Mouse (Mus musculus): ENCODE results near the gene Ampd2. TPM values are rescaled to one million over a fixed set of nuclear protein-coding genes. Genes with fewer than 3 reads are reported as not detected.
A peak's percentile ranks its signal among the peaks of the same experiment; 100 is the strongest.

The Ampd2 gene
- total RNA-seq, 2 experiments from 2014 or later = 16.3 to 21.8 TPM

DNA sequence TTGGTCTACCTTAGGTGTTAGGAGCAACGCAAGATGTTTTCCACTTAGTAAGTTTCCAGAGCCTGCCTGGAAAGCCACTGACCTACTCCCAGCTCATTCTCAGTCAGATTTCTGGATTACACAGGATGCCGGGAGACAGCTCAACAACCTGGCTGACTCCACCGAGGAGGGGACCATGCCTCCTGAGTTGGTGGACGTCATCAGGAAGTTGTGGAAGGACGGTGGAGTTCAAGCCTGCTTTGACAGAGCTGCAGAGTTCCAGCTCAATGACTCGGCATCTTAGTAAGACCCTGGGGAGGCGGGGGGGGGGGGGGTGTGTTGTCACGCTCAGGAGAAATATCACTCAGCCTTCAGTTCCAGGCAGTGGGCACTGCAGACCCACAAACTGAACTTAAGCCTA, 9.8 kb upstream of the Ampd2 start:
- peak; percentile 46 for ATAC-seq (ENCODE audit: poor library complexity, severe bottlenecking)

DNA sequence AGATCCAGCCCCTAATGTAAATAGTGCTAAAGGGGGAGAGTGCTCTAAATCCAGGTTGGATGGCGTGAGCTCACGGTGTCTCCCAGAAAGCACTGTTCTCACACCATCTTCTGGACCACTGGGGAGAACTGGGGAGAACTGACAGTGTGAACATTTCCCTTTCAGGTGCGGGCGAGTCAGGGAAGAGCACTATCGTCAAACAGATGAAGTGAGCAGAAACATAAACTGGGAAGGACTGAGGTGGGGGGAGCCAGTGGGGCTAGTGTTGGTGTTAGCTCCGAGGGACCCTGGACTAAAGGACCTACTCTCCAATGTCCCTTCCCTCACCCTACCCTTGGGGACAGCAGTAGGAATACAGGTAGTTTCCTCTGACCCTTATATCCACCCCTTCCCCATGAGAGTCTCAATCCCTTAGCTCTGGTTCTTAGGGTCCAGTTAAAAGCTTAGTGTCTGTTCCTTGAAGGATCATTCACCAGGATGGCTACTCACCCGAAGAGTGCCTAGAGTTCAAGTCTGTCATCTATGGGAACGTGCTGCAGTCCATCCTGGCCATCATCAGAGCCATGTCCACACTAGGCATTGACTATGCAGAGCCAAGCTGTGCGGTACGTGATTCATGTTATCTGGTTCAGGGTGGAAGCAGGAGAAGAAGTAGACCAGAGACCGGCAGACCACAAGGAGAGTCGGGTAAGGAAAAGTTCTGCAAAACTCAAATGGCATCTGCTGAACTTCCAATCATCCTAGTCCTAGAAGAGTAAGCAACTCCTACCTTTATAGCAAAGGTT, 8.7 kb upstream of the Ampd2 start:
- ATAC-seq (ENCODE audit: poor library complexity, severe bottlenecking) = no peak

DNA sequence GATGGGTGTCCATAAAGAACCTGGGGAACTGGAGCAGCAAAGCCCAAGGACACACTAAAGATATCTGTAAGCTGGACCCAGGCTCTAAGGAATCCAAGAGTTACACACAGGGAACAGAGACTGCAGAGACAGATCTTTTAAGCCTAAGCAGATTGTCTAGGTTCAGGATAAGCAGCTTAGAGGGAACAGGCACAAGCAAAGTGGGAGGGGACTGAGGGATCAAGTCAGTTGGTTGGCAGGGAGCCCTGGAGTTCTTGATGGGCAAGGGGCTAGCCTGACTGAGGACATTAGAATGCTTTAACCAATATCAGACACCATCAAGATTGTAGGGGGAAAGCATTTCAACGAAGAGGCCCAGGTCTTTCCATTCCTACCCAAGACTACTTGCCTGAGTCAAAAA, 7.7 kb upstream of the Ampd2 start:
- no peak for ATAC-seq (ENCODE audit: poor library complexity, severe bottlenecking)

DNA sequence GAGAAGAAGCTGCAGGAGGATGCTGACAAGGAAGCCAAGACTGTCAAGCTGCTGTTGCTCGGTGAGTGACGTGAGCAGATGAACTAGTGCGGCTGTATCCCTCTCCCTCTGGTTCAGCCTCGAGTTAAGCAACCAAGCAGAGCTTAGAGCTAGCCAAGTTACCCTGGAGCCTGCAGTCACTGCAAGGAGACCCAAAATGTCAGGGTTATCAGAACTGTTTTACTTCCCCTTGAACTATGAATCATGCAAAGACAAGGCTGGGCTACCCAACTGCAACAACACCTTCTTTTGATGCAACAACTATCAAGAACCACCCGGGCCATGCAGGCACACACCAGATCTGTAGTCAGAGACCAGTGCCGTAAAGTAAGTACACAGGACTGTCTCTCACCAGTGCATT, 6.9 kb upstream of the Ampd2 start:
- peak; percentile 69 for ATAC-seq (ENCODE audit: poor library complexity, severe bottlenecking)

DNA sequence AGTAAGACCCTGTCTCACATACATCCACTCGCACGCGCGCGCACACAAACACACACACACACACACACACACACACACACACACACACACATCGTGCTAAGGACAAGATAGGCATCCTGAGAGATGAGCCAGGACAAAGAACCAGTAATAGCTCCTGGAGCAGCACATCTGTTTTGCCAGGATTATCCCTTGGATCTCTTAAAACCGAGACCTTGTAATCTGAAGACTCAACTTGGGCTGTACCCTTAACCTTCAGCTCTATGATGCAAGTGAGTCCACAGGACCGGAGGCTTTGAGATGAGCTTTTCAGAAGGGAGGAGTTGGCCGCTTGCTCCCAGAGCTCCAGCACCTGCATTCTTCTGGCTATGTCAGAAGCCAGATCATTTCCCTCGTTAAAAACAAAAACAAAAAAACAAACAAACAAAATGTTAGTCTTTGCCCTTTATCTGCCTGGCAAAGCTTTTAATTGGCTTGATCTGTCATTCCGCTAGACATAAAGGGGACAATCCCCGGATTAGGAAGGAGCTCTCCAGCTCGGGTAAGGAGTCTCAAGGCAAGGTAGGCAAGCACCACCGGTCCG, 6.2 kb upstream of the Ampd2 start, which contains the start of gene Gnat2:
Gnat2 (plus strand) TSS at position 254 of the 580 bp plus-strand sequence.
- ATAC-seq (ENCODE audit: poor library complexity, severe bottlenecking) = no peak

DNA sequence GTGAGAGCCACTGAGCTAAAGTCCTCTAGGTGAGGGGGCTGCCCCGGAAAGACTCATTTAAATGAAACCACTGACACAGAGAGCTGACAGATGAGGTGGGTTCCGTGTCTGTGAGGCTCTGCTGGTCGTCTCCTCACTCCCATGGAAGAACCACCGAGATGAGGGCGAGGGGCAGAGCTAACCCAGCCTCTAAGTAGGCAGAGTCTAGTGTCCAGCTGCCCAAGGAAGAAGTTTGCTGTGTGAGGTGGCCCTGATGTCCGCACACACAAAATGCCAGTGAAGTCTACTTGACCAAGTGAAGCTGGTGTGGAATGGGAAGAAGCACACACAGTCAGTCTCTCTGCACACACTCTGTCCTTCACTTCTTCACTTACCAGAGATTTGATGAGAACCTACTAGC, 5.6 kb upstream of the Ampd2 start:
- ATAC-seq (ENCODE audit: poor library complexity, severe bottlenecking) = no peak

DNA sequence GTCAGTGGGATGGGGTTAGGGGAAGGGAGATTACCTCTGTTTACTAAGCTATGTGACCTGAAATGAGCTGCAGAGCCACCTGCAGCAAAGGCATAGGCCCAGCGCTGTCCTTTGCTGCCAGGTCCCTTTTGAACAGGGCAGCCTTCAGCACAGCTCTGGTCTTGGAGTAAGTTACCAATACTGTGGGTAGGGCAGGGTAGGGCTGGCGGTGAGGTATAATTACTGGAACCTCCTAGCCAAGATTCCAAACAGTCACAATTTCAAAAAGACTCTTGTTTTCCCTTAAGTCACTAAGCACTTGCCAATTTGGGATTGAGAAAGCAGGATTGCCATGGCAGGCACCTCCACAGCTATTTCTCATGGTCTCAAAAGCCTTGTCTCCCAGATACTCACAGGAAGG, 4.1 kb upstream of the Ampd2 start:
- no peak for ATAC-seq (ENCODE audit: poor library complexity, severe bottlenecking)

DNA sequence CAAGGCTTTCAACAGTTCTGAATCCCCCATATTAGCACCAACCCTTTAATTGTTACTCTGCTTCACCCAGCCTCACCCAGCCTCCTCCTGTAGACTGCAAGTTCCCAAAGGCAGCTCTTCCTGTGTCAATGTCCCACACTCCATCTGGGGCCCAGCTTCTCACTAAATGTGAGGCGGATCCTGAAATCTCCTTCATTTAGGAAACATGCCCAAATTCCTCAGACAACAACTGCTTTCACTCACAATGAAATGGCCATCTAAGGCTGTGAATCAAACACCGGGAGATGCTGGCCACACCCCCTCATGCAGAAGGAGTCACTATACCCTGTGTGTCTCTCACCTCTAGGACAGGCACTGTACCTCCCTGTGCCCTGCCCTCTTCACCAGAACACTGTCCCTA, 3.5 kb upstream of the Ampd2 start:
- ATAC-seq (ENCODE audit: poor library complexity, severe bottlenecking) = no peak

DNA sequence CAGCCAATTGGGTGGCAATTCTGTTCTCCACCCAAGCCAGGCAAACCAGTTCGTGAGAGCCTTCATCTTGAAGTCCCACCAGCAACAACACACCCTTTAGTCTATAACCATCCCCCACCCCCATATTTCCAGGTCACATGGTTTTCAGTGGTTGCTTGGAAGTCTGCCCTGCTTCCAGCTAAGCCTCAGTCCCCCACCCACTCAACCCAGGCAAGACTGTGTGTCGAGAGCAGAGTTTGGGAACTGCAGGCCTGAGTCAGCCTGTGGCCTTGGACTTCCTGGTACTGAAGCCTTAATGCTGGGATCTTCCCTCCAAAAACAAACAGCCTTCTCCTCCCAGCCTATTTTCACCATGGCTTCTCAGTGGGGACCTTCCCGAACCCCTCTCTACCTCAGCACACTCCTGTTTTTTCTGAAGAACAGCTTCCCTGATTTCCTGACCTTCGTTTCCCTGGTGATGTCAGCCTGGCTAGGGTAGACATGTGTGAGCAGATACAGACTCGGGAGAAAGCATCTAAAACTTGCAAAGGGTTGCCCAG, 2.5 kb upstream of the Ampd2 start:
- ATAC-seq (ENCODE audit: poor library complexity, severe bottlenecking) = no peak

DNA sequence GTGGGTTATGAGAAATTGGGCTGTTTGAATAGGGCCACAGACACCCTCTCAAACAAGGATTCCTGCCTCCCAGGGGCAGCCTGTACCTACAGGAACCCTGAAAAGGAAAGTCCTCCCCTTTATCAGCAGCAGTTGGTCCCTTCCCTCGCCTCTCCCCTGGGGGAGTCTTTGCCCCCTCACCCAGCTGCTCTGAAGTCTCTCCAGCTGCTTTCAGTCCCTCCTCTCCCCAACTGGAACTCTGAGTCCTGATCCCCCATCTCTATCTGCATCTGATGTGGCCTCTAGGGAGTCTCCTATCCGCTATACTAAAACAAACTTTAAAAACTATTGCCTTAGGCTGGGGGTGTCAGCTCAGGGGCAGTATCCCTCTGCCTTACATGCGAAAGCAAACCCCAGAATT, 878 bp upstream of the Ampd2 start:
- no peak for ATAC-seq (ENCODE audit: poor library complexity, severe bottlenecking)

DNA sequence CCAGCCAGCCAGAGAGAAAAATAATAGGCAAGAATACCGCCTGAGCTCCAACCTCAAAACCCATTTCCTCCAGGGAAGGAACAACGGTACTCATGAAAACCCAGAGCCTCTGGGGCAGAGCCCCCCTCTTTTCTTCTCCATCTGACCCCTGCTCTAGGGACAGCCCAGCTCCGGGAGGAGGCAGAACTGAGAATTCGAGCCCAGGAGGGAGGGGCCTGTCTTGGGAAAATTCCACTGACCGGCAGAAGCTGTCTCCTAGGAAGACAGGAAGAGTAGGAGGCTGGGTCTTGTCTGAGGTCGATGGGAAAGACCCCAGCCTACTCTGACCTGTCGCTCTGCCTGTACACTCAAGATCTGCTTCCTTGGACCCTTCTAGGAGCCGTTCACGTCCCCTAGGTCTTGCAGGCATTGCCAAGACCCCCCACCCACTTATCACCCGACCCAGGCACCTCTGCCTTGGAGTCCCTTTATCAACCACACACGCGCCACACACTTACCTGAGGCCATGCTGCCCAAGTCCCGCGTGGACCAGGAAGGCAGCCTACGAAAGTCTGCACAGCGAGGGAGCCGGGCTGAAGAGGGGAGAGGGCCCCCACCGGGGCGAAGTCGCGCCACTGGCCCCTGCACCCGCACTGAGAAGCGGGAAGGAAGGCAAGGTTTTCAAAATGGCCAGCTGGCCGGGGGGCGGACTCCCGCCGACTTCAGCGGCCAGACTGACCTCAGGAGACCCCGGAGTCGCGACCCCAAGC, 556 bp downstream of the Ampd2 start:
- peak; percentile 17 for ATAC-seq (ENCODE audit: poor library complexity, severe bottlenecking)

DNA sequence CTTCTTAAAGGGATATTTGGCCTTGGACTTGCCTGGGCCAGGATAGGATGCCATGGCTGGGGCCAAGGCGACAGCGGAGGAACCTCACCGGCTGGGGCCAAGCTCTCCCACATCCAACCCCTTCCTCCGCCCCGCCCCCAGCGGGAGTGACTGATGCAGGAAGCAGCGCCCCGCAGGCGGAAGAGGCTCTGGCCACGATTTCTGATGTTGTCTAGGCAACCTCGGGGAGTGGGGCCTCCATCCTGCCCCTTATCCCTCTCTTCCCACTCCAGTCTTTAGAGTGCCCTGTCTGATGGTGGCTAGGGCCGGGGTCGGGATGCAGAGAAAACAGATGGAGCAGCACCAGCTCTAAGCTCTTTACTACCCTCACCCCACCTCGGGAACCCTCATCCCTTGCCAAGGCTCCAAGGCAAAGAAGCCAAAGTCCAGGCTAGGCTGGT, 1.1 kb downstream of the Ampd2 start:
- peak; percentile 86 for ATAC-seq (ENCODE audit: poor library complexity, severe bottlenecking)

DNA sequence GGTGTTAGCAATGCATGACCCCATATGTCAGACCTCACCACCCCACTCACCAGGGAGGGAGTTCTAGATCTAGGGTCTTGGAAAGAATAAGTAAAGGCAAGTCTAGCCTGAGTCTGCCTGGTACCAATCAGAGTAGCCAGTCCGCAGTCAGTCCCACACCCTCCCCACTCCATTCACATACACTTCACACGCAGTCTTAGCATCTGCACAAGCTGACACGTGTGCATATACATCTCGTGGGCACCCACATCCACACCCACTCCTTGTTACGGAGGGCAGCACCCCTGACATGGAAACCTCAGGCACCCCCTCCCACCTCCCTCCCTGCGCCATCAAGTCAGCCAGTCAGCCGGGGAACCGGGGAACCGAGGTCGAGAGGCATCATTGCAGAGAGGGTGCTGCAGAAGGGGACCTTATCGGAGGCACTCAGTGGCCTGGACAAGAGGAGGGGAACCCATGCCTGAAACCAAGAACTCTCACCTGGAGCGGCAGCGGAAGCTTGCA, 1.6 kb downstream of the Ampd2 start:
- peak; percentile 6; the same call in 1 of the 2 replicates for ATAC-seq (ENCODE audit: poor library complexity, severe bottlenecking)

DNA sequence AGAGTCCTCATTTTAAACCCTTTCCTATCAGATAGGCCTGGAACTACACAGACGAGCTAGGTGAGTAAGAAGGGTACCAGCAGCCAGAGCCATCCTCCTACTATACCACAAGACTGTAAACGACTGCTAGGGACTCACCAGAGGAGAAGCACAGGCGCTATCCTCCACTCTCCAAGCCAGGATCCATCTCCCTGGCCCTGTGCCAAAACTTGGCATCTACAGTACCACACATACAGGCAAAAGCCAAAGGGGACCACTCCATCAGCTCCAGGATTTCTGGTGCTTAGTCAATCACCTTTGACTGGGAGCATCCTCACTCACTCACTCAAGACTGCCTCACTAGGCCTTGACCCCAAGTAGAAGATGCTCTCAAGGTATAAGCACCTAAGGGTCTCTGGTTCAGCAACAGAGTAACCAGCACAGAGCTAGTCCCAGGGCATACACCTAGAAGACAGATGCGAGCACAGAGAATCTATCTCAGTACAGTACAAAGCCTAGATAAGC, 2.5 kb downstream of the Ampd2 start:
- ATAC-seq (ENCODE audit: poor library complexity, severe bottlenecking) = no peak

DNA sequence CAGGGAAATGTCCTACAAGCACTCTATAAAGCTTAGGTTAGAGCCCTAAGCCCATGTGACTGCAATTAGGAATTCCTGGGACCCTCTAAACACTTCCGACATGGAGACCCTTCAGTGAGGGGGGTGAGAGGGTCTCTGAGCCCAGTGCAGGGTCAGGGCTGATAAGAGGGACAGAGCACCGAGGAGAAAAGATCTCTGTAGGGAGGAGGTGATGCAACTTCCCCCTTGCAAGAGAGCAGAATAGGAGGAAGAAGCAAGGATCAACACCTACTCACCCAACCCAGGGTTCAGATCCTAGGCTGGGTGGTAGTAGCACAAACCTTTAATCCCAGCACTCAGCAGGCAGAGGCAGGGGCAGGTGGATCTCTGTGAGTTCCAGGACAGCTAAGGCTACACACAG, 3.3 kb downstream of the Ampd2 start:
- ATAC-seq (ENCODE audit: poor library complexity, severe bottlenecking) = peak; percentile 38

DNA sequence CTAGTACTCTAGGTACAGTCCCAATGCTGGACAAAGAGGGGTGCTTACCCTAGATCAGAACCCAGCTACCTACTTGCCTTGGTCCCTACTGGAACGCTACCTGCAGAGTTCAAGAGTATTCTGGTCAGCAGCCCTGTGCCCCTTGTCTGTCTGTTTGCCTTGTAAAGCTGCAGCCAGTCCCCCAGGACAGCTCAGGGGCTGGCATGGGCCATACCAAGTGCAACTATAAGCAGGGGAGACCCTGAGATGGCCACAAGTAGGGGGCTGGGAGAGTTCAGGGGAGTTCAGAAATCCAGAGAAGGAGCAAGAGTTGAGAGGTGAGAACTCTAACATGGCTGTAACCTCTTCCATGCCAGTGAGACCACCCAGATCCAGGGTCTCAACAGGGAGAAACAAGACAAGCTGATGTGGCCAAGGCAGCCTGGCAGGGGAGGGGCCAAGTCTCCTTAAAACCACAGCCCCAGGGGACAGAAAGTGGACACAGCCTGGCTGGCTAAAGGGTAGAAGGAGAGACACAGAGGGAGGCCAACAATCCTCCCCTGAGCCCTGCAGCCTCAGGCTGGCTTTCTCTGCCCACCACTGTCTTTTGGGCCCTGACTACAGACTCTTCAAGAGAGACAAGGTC, 4.1 kb downstream of the Ampd2 start:
- no peak for ATAC-seq (ENCODE audit: poor library complexity, severe bottlenecking)

DNA sequence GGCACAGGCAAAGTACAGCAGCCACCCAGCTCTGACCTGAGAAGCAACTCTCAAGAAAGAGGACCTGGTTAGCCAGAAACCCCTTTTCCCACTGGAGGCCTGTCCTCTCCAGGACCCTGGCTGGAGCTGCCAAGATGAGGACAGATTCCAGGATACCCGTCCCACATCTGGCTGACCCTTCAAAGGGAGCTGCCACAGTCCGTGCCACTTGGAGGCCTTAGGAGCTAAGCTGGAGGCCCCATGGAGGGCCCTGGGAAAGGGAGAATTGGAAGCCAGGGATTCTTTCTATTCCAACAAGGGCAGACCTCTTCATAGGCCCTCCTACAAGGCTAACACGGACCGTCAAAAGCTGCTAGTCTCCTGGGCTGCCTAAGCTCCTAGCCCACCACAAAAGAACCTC, 4.8 kb downstream of the Ampd2 start:
- ATAC-seq (ENCODE audit: poor library complexity, severe bottlenecking) = no peak

DNA sequence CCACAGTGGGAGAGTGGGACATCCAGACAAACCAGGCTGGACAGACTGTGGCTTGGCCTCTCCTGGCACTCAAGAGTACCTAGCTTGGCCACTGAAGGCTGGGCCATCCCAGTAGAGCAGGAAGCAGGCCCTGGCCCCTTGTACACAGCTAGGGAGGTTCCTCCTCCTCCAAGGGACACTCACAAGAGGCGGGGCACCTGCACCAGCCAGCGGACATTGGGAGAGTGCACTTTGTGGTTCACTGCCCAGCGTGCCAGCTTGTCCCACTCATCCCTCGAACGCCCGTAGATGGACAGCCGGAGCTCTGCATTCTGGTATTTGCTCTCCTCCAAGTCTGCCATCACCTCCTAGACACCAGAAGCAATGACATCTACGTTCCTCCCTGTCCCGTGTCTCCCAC, 9.6 kb downstream of the Ampd2 start:
- no peak for ATAC-seq (ENCODE audit: poor library complexity, severe bottlenecking)

DNA sequence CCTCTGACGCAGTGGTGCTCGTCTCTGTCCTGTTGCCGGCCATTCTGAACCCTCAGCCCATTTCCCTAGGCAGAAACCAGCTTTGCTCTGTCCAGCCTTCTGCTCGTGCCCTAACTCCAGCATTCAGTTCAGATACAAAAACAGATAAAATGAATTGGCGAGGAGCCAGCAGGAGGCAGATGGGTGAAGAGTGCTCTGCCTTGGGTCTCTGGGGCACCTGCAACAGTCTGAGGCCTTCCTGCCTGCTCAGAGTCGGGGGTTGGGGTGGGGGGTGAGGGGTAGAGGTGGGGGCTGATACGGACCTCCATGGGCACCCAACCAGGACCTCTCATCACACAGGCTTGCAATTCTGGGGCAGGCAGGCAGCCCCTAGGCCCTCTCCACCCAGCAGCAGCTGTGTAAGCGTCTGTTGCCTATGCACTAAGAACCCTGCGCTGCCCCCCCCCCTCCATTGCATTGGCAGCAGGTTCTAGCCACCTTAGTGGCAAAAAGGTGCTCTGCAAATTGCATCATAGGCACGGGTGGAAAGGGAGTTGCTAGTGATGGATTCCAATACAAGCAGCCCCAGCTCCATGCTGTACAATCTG, 13.4 kb downstream of the Ampd2 start:
- no peak for ATAC-seq (ENCODE audit: poor library complexity, severe bottlenecking)
